Mouse (Mus musculus) heart, embryonic 14.5 days (tissue): Measurements from ENCODE around the gene Crygd. TPM values are rescaled to one million over a fixed set of nuclear protein-coding genes. Genes with fewer than 3 reads are reported as not detected.
"Not testable (repeated sequence)": the region's sequence is repeated elsewhere in the genome, so short reads cannot be mapped to it uniquely, and the experiment has no call there.

Source experiments
- ATAC-seq: fragments of 200-750 bp; cut with Nextera tagmentation; 2 replicates; pipeline ENCODE4 v1.8.0; 2017; ENCODE audit warnings: low read depth, moderate TSS enrichment; ENCODE audit not compliant: insufficient number of reproducible peaks, insufficient read depth, low FRiP score
- H3K27ac ChIP-seq, 2 experiments: fragments of 200-500 bp in 1 of 2; fragments of 300-500 bp in 1 of 2; sonication (generic) in 1 of 2; replicated peaks in 1 of 2; 2 replicates each; pipeline ENCODE4 v1.5.1; 2012 to 2014; ENCODE audit warnings: low read depth in 2 of 2, low read length in 2 of 2, control low read depth in 1 of 2, mild to moderate bottlenecking in 1 of 2, mixed read lengths in 1 of 2; ENCODE audit not compliant: control insufficient read depth in 1 of 2, insufficient read depth in 1 of 2
- H3K27me3 ChIP-seq: fragments of 300-500 bp; sonication (generic); 2 replicates; pipeline ENCODE4 v1.6.1; 2014; ENCODE audit warnings: mild to moderate bottlenecking, low read length, control low read depth; ENCODE audit not compliant: control insufficient read depth, insufficient read depth
- H3K36me3 ChIP-seq: fragments of 300-500 bp; sonication (generic); 2 replicates; pipeline ENCODE4 v1.6.1; 2014; ENCODE audit warnings: mild to moderate bottlenecking, control low read depth, low read length, mixed read lengths; ENCODE audit not compliant: control insufficient read depth, insufficient read depth
- H3K4me1 ChIP-seq, 2 experiments: fragments of 200-500 bp in 1 of 2; fragments of 300-500 bp in 1 of 2; sonication (generic) in 1 of 2; 2 replicates each; pipeline ENCODE4 v1.6.1; 2012 to 2014; ENCODE audit warnings: low read length in 2 of 2, control low read depth in 1 of 2, mixed read lengths in 1 of 2; ENCODE audit not compliant: control insufficient read depth in 2 of 2, insufficient read depth in 2 of 2
- H3K4me2 ChIP-seq: fragments of 300-500 bp; sonication (generic); 2 replicates; pipeline ENCODE4 v1.6.1; 2014; ENCODE audit warnings: mild to moderate bottlenecking, low read length
- H3K4me3 ChIP-seq, 2 experiments: fragments of 200-500 bp in 1 of 2; fragments of 300-500 bp in 1 of 2; sonication (generic) in 1 of 2; 2 replicates each; pipeline ENCODE4 v1.5.1; 2012 to 2014; ENCODE audit warnings: low read length in 2 of 2, mild to moderate bottlenecking in 2 of 2, control low read depth in 1 of 2, low read depth in 1 of 2, moderate library complexity in 1 of 2; ENCODE audit not compliant: control insufficient read depth in 1 of 2, insufficient read depth in 1 of 2
- H3K9ac ChIP-seq: fragments of 300-500 bp; sonication (generic); 2 replicates; pipeline ENCODE4 v1.6.1; 2014; ENCODE audit warnings: mild to moderate bottlenecking, low read length
- H3K9me3 ChIP-seq: fragments of 300-500 bp; sonication (generic); 2 replicates; pipeline ENCODE4 v1.6.1; 2016; ENCODE audit warnings: low read length, control low read depth; ENCODE audit not compliant: control insufficient read depth
- WGBS: fragments of 180-500 bp; shearing (Covaris S2); extraction: QIAGEN DNeasy Blood & Tissue Kit; methylation state at CpG from one replicate; pipeline ENCODE4 v1.1.7; 2014; 5-methylcytosine and 5-hydroxymethylcytosine counted together
- polyA plus RNA-seq: library from polyadenylated mRNA; unstranded; fragments of >200 nt; fragmentation: Nextera tagmentation; extraction: Ambion mirVana; gene quantifications from 2 replicates; pipeline ENCODE4 v1.2.1, GENCODE M21; 2014

Gene Crygd
- polyA plus RNA-seq, 1 experiment from 2014 or later = not detected

- ATAC-seq = no peak
- Histone ChIP-seq H3K9ac (no peak overlapping the region), H3K9me3 (no peaks in the 10 kb centered on the region), H3K27me3 (no peaks in the 10 kb centered on the region), H3K4me3 (no peak overlapping the region), H3K27ac (no peak overlapping the region), H3K4me1 (no peaks in the 10 kb centered on the region), H3K36me3 (no peaks in the 10 kb centered on the region), H3K4me2 (no peak overlapping the region)
These were observed 4.6 kb upstream of the Crygd start for GRCm38 (mm10) chr1:65067842-65068241.

DNA sequence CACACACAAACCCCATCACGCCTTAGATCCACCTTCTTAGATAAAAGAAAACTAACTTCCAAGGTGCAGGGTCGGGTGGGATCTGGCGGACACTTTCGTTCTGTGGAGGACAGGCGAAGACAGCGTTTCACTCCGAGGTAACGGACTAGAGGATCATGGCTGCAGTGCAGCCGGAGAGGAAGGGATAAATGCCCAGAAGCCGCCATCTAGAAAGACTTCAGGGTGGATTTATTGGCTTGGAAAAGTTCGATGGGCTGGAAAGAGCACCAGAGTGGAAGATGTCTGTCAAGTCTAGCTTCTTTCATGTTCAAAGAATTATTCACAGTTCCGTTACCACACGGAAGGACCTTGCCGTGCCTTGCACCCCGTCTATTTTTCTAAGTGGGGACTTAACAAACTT lies 949 bp upstream of the Crygd start:
- H3K36me3 ChIP-seq = no peaks in the 10 kb centered on the region
- no peak overlapping the region for H3K27ac ChIP-seq
- H3K27me3 ChIP-seq = no peaks in the 10 kb centered on the region
- 86% methylated on average over 15 of the region's 15 CpGs for WGBS
- no peak overlapping the region for H3K4me3 ChIP-seq
- no peaks in the 10 kb centered on the region for H3K9me3 ChIP-seq
- H3K4me2 ChIP-seq = no peak overlapping the region
- H3K9ac ChIP-seq = no peak overlapping the region
- no peaks in the 10 kb centered on the region for H3K4me1 ChIP-seq
- ATAC-seq = no peak

GRCm38 (mm10) chr1:65052140-65052539 lies 11.1 kb downstream of the Crygd start:
- no peak for ATAC-seq
- Histone ChIP-seq H3K27ac (no peak overlapping the region), H3K9me3 (no peaks in the 10 kb centered on the region)

DNA sequence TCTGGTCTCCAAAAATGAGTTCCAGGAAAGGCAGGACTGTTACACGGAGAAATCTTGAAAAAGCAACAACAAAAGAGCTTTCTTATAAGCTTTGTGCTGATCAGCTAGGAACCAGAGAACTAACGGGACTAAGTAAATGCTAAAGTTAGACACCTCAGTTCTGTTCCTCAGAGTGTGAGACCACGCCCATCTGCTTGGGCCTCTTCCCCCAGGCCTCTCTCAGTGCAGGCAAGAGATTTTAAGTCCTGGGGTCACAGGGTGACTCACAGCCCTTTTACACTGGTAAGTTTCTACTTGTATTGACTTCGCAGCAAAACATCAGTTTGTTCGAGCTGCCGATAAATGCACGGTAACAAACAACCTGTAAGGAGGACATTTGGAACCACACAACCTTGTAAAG lies 11.6 kb downstream of the Crygd start:
- Histone ChIP-seq H3K9me3 (no peaks in the 10 kb centered on the region), H3K36me3 (no peaks in the 10 kb centered on the region), H3K4me3 (no peak overlapping the region), H3K4me1 (peaks cover 0 to 5% of the 10 kb centered on the region in 2 experiments; a peak in 2 of 4 replicates), H3K9ac (no peak overlapping the region), H3K27me3 (no peaks in the 10 kb centered on the region), H3K4me2 (no peak overlapping the region), H3K27ac (no peak overlapping the region)
- WGBS = 61% methylated on average over 7 of the region's 7 CpGs
- no peak for ATAC-seq

More at GRCm38 (mm10) chr1:65052140-65052539, 11.1 kb downstream of the Crygd start:
- Histone ChIP-seq H3K27me3 (no peaks in the 10 kb centered on the region), H3K36me3 (no peaks in the 10 kb centered on the region), H3K4me3 (no peak overlapping the region), H3K4me1 (peaks cover 0 to 5% of the 10 kb centered on the region in 2 experiments; a peak in 2 of 4 replicates), H3K9ac (no peak overlapping the region), H3K4me2 (no peak overlapping the region)
- WGBS = 8% methylated on average over 2 of the region's 2 CpGs

DNA sequence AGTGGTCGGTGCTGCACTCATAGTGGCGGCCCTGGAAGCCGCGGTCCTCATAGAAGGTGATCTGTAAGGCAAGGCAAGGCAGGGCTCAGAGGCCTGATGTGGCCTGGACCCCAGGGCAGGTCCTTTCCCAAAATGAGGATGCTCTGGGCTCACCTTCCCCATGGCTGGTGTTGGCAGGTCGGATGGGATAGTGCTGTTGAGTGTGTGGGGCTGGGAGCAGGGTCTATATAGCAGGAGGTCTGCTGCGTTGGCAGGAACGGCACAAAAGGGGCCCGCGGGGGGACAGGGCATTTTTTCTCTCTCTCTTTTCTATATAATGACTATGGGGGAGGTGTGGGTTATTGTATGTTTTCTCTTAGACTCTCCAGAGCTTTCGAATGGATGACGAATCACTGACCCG lies 12.3 kb downstream of the Crygd start, which contains the start of gene Cryge:
TSS of gene Cryge (minus strand) at position 198 of the 400 bp plus-strand sequence.
- not testable (repeated sequence) for H3K36me3 ChIP-seq, H3K27ac ChIP-seq, ATAC-seq, H3K9me3 ChIP-seq, H3K4me2 ChIP-seq, H3K4me1 ChIP-seq, H3K4me3 ChIP-seq, H3K27me3 ChIP-seq, H3K9ac ChIP-seq
- 74% methylated on average over 10 of the region's 12 CpGs for WGBS

DNA sequence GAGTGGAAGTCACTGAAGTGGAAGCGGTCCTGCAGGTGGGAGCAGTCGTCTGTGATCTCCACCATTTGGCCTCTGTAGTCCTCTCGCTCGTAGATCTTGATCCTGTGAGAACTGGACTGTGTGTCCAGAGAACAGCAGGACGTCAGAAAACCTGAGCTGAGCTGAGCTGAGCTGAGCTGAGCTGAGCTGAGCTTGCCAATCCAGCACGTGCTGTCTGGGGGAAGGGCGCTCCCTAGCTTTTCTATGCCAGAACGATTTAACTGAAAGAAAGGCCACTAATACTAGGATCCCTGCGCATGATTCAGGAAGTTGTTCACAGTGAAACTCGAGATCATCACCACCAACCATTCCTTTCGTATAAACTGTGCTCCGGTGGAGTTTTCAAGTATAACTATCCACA lies 14.5 kb downstream of the Crygd start:
- no peak overlapping the region for H3K4me2 ChIP-seq
- H3K4me3 ChIP-seq = no peak overlapping the region
- 67% methylated on average over 12 of the region's 12 CpGs for WGBS
- no peaks in the 10 kb centered on the region for H3K36me3 ChIP-seq
- H3K27me3 ChIP-seq = no peaks in the 10 kb centered on the region
- no peak for ATAC-seq
- H3K4me1 ChIP-seq = peaks cover 0 to 5% of the 10 kb centered on the region in 2 experiments; a peak in 2 of 4 replicates
- no peaks in the 10 kb centered on the region for H3K9me3 ChIP-seq
- H3K9ac ChIP-seq = no peak overlapping the region
- no peak overlapping the region for H3K27ac ChIP-seq

DNA sequence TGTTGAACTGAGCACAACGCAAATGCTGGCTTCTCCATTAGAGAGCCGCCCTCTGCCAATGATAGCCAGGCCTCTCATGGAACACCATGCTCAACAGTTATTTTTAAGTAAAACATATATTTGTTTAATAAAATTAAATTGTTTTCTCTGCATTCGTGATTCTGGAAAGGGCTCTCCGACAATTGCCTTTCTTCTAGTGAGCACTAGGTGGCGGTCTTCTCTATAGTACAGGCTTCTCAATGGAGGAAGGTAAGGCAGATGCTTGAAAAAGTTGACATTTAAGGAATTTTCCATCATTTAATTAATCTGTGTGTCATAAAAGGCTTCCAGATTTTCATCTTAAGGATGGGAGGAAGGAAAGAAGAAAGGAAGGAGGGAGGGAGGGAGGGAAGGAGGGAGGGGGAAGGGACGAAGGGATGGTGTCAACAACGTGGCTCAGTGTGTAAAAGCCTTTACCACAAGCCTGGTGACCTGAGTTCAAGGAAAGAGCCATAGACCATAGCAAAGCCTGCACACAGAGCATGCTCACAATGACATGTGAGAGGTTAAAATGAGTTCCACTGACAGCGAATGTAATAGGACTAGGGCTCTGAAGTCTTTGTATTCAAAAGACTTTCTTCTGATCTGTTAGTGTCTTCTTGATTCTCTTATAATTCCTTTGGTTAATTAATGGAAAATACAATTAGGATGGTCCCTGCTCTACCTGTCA lies 16.7 kb downstream of the Crygd start:
- Histone ChIP-seq H3K9me3 (no peaks in the 10 kb centered on the region), H3K27me3 (no peaks in the 10 kb centered on the region), H3K4me3 (no peak overlapping the region), H3K9ac (no peak overlapping the region), H3K4me1 (no peaks in the 10 kb centered on the region), H3K27ac (no peak overlapping the region), H3K36me3 (no peaks in the 10 kb centered on the region), H3K4me2 (peak overlapping the region; percentile 31; the same call in 1 of the 2 replicates)
- ATAC-seq = no peak
- 34% methylated on average over 8 of the region's 8 CpGs for whole genome bisulfite sequencing

GRCm38 (mm10) chr1:65043433-65043832 lies 19.8 kb downstream of the Crygd start:
- H3K4me3 ChIP-seq = no peak overlapping the region
- no peak overlapping the region for H3K4me2 ChIP-seq
- H3K36me3 ChIP-seq = no peaks in the 10 kb centered on the region
- no peak for ATAC-seq
- no peak overlapping the region for H3K9ac ChIP-seq
- H3K27me3 ChIP-seq = no peaks in the 10 kb centered on the region
- no peak overlapping the region for H3K27ac ChIP-seq
- no peaks in the 10 kb centered on the region for H3K9me3 ChIP-seq
- WGBS = 83% methylated on average over 2 of the region's 2 CpGs
- no peaks in the 10 kb centered on the region; a peak in 1 of 4 replicates for H3K4me1 ChIP-seq
